Mouse (Mus musculus) intestine, embryonic 14.5 days (tissue): Measurements from ENCODE around the gene Slc38a1. TPM values are rescaled to one million over a fixed set of nuclear protein-coding genes. Genes with fewer than 3 reads are reported as not detected.

Experiments used
- ATAC-seq: fragments of 200-750 bp; cut with Nextera tagmentation; replicated peaks from 2 replicates; pipeline ENCODE4 v1.8.0; 2017; ENCODE audit warnings: low read depth, moderate number of reproducible peaks, moderate TSS enrichment, moderate library complexity; ENCODE audit not compliant: low FRiP score, low TSS enrichment
- DNase-seq: peaks from one replicate; pipeline ENCODE4 v3.0.0-alpha.2; 2018; ENCODE audit warnings: low spot score
- H3K27ac ChIP-seq: fragments of 300-500 bp; sonication (generic); 2 replicates; pipeline ENCODE4 v1.5.1; 2014; ENCODE audit warnings: low read depth, mild to moderate bottlenecking, control low read depth
- H3K27me3 ChIP-seq: fragments of 300-500 bp; sonication (generic); replicated peaks from 2 replicates; pipeline ENCODE4 v1.6.1; 2014; ENCODE audit warnings: low read length, control low read depth; ENCODE audit not compliant: control insufficient read depth, insufficient read depth
- H3K36me3 ChIP-seq: fragments of 300-500 bp; sonication (generic); 2 replicates; pipeline ENCODE4 v1.6.1; 2014; ENCODE audit warnings: low read length, control low read depth; ENCODE audit not compliant: control insufficient read depth, insufficient read depth
- H3K4me1 ChIP-seq: fragments of 300-500 bp; sonication (generic); replicated peaks from 2 replicates; pipeline ENCODE4 v1.6.1; 2014; ENCODE audit warnings: low read length, control low read depth, mixed read lengths; ENCODE audit not compliant: control insufficient read depth, insufficient read depth
- H3K4me2 ChIP-seq: fragments of 300-500 bp; sonication (generic); 2 replicates; pipeline ENCODE4 v1.6.1; 2014; ENCODE audit warnings: low read length
- H3K4me3 ChIP-seq: fragments of 300-500 bp; sonication (generic); 2 replicates; pipeline ENCODE4 v1.5.1; 2014; ENCODE audit warnings: low read depth, low read length, control low read depth, mixed read lengths
- H3K9ac ChIP-seq: fragments of 300-500 bp; sonication (generic); 2 replicates; pipeline ENCODE4 v1.6.1; 2014; ENCODE audit warnings: mild to moderate bottlenecking, low read length
- H3K9me3 ChIP-seq: fragments of 300-500 bp; sonication (generic); 2 replicates; pipeline ENCODE4 v1.6.1; 2016; ENCODE audit warnings: low read length, control low read depth; ENCODE audit not compliant: control insufficient read depth
- WGBS: fragments of 180-500 bp; shearing (Covaris S2); extraction: QIAGEN DNeasy Blood & Tissue Kit; methylation state at CpG from one replicate; pipeline ENCODE4 v1.1.7; 2014; 5-methylcytosine and 5-hydroxymethylcytosine counted together
- polyA plus RNA-seq: library from polyadenylated mRNA; unstranded; fragments of >200 nt; fragmentation: Nextera tagmentation; extraction: Ambion mirVana; gene quantifications from 2 replicates; pipeline ENCODE4 v1.2.1, GENCODE M21; 2014

The Slc38a1 gene
- polyA plus RNA-seq, 1 experiment from 2014 or later, result 126 TPM

DNA sequence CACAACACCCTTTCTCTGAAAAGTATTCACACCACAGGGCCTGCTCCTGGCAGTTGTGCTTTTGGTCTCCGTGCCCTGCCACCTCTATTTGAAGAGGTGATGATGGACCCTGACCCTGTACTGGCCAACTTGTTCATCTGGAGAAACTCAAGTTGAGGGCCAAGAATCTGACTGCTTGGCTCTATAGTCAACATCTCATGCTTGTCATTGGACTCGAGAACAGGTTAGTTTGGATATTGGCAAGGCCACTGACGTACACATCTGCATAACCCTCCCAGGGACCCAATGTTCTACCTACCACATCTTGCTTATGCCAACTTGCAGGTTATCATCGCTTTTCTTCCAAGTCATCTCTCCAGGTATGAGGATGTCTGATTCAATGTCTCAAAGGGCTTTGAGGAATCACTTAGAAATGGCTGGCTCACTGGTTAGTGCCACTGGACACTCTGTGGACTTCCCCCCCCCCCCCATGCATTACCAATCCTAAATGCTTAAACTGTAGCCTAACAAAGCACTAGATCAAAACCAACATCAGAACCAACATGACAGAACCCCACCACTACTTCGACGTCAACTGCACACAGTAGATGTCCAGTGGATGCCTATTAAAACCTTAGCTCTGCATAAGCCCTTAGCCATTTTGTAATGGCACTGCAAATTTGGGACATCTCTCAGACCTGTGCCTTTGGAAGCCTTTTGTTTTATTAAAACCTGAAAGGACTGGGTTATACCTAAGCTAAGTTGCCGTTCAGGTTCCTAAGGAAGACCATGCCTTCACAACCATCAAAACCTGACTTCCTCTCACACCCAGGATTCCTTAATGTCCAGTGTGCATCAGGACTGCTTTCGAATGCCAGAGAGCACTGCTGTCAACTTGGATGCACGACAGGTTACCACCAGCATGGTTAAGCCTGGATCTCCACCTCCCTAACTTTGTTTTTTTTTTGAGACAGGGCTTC is 43.8 kb upstream of the Slc38a1 start:
- Histone ChIP-seq H3K4me3 (no peak overlapping the region), H3K4me2 (no peak overlapping the region), H3K27ac (no peak overlapping the region), H3K4me1 (0 out of 2 replicates have a peak, but pooled peaks cover 3% of the 10 kb centered on the region), H3K27me3 (no peaks in the 10 kb centered on the region), H3K36me3 (peaks cover 43% of the 10 kb centered on the region), H3K9me3 (no peaks in the 10 kb centered on the region), H3K9ac (no peak overlapping the region)
- WGBS, result 77% methylated on average over 9 of the region's 9 CpGs
- ATAC-seq (no peak), DNase-seq (no peak)

DNA sequence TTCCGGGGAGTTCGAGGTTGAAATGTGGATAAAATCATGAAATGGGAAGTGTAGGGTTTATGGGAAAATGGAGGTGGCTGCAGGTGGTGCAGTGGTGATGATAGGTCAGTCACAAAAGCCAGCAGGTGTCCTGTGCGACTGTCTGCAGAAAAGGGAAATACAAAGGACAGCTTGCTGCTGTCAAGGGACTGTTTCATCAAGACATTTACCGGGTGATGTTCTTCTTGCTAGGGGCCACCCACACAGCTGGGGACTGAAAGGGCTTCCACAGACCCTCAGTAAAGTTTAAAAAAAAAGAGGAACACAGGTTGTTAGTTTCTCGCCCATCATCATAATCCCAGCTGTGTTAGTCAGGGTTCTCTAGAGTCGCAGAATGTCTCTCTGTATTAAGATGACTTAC is 42.6 kb upstream of the Slc38a1 start:
- H3K27ac ChIP-seq, result no peak overlapping the region
- H3K27me3 ChIP-seq, result no peaks in the 10 kb centered on the region
- H3K4me1 ChIP-seq, result 0 out of 2 replicates have a peak, but pooled peaks cover 3% of the 10 kb centered on the region
- no peak overlapping the region for H3K4me2 ChIP-seq
- 60% methylated on average over 6 of the region's 6 CpGs for WGBS
- H3K4me3 ChIP-seq, result no peak overlapping the region
- no peak overlapping the region for H3K9ac ChIP-seq
- peaks cover 31% of the 10 kb centered on the region for H3K36me3 ChIP-seq
- ATAC-seq (no peak), DNase-seq (no peak)
- no peaks in the 10 kb centered on the region for H3K9me3 ChIP-seq

DNA sequence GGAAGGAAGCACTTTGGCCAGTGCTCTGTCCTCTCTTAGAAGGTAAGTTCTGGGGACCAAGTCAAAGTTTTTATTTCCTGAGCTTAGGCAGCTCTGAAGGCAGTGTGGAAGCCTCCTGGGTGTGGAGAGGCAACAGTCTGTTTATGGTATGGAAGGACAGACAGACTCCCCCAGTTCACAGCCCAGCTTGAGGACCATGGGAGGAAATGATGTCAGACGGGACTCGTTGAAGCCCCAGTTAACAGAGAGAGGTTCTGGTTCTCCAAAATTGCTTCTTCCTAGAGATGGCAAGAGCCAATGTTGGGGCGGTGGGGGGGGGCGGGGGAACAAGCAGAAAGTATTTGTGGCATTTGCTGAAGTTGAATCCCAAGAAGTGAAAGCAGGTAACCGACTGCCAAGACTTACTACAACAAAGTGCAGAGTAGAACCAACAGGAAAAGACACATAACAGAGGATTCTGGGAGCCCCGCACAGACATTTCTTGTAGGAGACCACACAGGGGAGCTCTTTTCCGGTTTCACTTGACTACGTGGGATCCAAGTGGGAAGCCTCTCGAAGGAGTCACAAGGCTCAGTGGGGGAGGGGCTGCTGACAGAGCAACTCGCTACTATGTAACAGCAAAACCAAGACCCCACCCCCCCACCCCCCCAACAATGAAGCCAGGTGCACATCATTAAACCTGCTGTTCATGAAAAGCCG is 41.6 kb upstream of the Slc38a1 start:
- no peak overlapping the region for H3K27ac ChIP-seq
- ATAC-seq, result no peak
- 0 out of 2 replicates have a peak, but pooled peaks cover 3% of the 10 kb centered on the region for H3K4me1 ChIP-seq
- no peak overlapping the region for H3K4me3 ChIP-seq
- no peak overlapping the region for H3K9ac ChIP-seq
- H3K36me3 ChIP-seq, result peaks cover 21% of the 10 kb centered on the region
- no peaks in the 10 kb centered on the region for H3K27me3 ChIP-seq
- H3K4me2 ChIP-seq, result no peak overlapping the region
- 40% methylated on average over 11 of the region's 11 CpGs for WGBS
- H3K9me3 ChIP-seq, result no peaks in the 10 kb centered on the region
- DNase-seq, result no peak

DNA sequence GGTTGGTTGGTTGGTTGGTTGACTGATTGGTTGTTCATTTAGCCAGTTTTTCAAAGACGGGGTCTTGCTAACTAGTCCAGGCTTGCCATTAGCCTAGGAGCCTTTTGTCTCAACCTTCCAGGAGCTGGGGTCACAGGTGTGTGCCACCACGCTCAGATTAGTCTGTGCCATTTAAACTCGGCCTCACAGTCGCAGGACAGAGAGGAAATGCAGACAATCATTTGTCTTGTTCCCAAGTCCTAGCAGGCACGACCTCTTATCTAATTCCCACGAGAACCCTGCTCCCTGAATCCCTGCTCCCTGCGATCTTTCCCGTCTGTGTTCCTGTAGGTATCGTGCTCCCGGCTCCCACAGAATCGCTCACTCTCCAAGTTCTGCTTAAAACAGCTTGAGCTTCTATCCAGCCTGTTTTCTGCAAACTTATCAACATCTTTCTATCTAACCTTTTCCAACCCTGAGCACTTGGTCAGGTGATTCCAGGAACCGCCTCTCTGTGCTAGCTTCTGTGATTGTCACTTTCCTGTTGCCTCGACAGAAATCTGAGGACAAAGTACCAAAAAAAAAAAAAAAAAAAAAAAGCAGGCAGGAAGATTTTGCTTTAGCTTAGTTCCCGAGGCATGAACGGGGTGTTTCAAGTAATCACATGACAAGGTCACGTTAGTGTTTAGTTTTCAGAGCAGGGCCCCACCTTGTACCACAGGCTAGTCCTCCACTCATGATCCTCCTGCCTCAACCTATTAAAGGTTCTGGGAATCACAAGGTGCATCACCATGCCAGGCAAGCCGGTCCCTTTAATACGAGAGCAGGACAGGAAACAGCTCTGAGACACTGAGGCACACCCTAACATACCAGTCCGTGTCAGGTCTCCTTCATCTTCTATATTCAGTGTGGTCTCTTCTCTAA is 36.4 kb upstream of the Slc38a1 start:
- DNase-seq (no peak), ATAC-seq (no peak)
- no peaks in the 10 kb centered on the region for H3K27me3 ChIP-seq
- no peak overlapping the region for H3K4me2 ChIP-seq
- no peaks in the 10 kb centered on the region for H3K9me3 ChIP-seq
- no peak overlapping the region for H3K4me3 ChIP-seq
- H3K36me3 ChIP-seq, result no peaks in the 10 kb centered on the region
- no peak overlapping the region for H3K9ac ChIP-seq
- no peak overlapping the region for H3K27ac ChIP-seq
- 0 out of 2 replicates have a peak, but pooled peaks cover 3% of the 10 kb centered on the region for H3K4me1 ChIP-seq
- WGBS, result 57% methylated on average over 19 of the region's 19 CpGs

DNA sequence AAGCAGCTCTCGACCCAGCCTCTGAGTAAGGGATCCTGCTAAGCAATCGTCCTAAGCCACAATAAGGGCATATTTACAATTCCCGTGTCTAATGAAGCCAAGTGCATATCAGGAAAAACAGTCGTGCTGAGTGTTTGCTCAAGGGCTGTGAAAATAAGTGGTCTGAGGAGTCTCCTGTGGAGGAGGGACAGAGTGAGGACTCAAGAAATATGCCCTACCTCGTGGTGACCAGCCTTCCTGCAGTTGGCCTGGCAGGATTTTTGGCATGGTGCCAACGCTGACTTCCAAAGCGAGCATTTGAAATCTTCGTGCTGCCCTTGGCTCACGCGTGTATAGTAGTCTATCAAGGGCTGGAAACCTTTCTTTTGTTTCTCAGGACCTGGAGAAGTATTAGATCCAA is 33.8 kb upstream of the Slc38a1 start:
- no peak overlapping the region for H3K4me2 ChIP-seq
- H3K4me3 ChIP-seq, result no peak overlapping the region
- 44% methylated on average over 10 of the region's 10 CpGs for WGBS
- no peaks in the 10 kb centered on the region for H3K27me3 ChIP-seq
- ATAC-seq (no peak; the same call in 1 of the 2 replicates), DNase-seq (no peak)
- no peak overlapping the region for H3K9ac ChIP-seq
- H3K4me1 ChIP-seq, result 0 out of 2 replicates have a peak, but pooled peaks cover 3% of the 10 kb centered on the region
- H3K27ac ChIP-seq, result no peak overlapping the region
- H3K9me3 ChIP-seq, result no peaks in the 10 kb centered on the region
- no peaks in the 10 kb centered on the region for H3K36me3 ChIP-seq

DNA sequence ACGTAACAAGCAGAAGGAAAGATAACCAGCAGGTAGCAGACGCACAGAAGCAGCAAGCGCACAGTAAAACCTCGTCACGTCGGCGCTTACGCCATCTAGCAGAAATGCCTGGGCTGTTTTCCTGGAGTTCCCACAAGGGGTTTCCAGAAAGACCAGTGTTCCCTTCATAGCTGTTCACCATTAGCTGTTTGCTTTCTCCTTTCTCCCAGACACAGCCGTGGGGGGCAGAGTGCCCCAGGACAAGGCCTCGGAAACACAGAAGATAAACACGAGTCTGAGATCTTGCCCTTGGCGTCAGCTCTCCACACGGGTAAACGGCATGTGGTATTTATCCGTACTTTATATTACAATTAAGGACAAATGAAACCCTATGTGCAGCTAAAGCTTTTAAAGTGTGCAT is 33.0 kb upstream of the Slc38a1 start:
- no peaks in the 10 kb centered on the region for H3K9me3 ChIP-seq
- no peak overlapping the region for H3K4me3 ChIP-seq
- no peak overlapping the region for H3K4me2 ChIP-seq
- no peak overlapping the region for H3K9ac ChIP-seq
- WGBS, result 66% methylated on average over 15 of the region's 15 CpGs
- no peaks in the 10 kb centered on the region for H3K36me3 ChIP-seq
- H3K27ac ChIP-seq, result no peak overlapping the region
- no peaks in the 10 kb centered on the region for H3K27me3 ChIP-seq
- H3K4me1 ChIP-seq, result 0 out of 2 replicates have a peak, but pooled peaks cover 3% of the 10 kb centered on the region
- ATAC-seq, result no peak
- no peak for DNase-seq

DNA sequence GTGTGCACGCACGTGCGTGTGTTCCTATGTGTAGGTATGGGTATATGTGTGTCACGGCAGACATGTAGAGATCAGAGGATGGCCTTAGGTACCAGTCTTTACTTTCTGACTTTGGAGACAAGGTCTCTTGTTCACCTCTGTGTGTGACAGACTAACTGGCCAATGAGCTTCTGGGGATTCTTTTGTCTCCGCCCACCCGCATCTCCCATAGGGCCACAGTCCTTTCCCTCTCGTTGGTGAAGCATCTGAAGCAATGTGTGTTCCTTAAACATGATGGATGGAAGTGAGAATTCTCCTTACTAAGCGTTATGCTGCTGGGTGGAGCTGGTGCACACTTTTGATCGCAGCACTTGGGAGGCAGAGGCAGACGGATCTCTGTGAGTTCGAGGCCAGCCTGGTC is 32.3 kb upstream of the Slc38a1 start:
- H3K4me3 ChIP-seq, result no peak overlapping the region
- 88% methylated on average over 11 of the region's 11 CpGs for WGBS
- DNase-seq (no peak), ATAC-seq (no peak)
- H3K27ac ChIP-seq, result no peak overlapping the region
- no peak overlapping the region for H3K9ac ChIP-seq
- no peaks in the 10 kb centered on the region for H3K36me3 ChIP-seq
- H3K9me3 ChIP-seq, result no peaks in the 10 kb centered on the region
- no peaks in the 10 kb centered on the region for H3K27me3 ChIP-seq
- 0 out of 2 replicates have a peak, but pooled peaks cover 3% of the 10 kb centered on the region for H3K4me1 ChIP-seq
- H3K4me2 ChIP-seq, result no peak overlapping the region

DNA sequence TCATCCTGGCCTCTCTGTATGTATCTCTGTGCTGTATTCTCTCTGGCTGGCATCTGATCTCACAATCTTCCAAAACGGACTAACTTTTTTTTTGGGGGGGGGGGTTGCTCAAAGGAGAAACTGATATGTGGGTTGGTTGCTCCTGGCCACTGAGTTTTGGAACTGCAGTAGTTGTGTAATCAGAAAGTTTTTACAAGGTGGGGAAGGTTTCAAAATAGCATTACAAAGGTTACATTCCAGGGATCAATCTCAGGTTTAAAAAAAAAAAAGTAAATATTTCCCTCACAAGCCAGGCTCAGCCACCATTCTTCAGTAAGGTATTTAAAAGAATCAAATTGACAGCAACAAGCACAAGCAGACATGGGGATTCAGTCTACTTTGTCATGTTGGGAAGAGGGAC is 31.4 kb upstream of the Slc38a1 start:
- ATAC-seq (no peak), DNase-seq (no peak)
- no peaks in the 10 kb centered on the region for H3K27me3 ChIP-seq
- no peak overlapping the region for H3K27ac ChIP-seq
- 58% methylated on average over 1 of the region's 1 CpGs for WGBS
- H3K36me3 ChIP-seq, result no peaks in the 10 kb centered on the region
- H3K4me1 ChIP-seq, result 0 out of 2 replicates have a peak, but pooled peaks cover 3% of the 10 kb centered on the region
- H3K4me3 ChIP-seq, result no peak overlapping the region
- H3K4me2 ChIP-seq, result no peak overlapping the region
- H3K9ac ChIP-seq, result no peak overlapping the region
- H3K9me3 ChIP-seq, result no peaks in the 10 kb centered on the region
